8 mouse cellular contexts compared by ENCODE assay signal in genomic region chr8:61539828-61540500, GRCm38 (mm10). TPM values are rescaled to one million over a fixed set of nuclear protein-coding genes. Genes with fewer than 3 reads are reported as not detected.
DNase-seq lines count a peak whose midpoint lies in the region; ATAC-seq lines count a peak whose summit lies in the region.

No protein-coding gene starts in this region.

- ATAC-seq in megakaryocyte-erythroid progenitor cell, adult 5-6 weeks (replicated peaks; ENCODE audit: low FRiP score, low TSS enrichment, poor library complexity, severe bottlenecking), result peak; percentile 100

- peak; percentile 72 for DNase-seq in T-cell, adult 2 months (ENCODE audit: low spot score)
- peak; percentile 90 to 93 for DNase-seq in cerebellum, postnatal 10 days
- DNase-seq in frontal cortex, postnatal 10 days (ENCODE audit: low spot score in 2 of 2), result peak; percentile 56 to 79
- DNase-seq in hindlimb bud, embryonic 11.5 days (ENCODE audit: extremely low spot score, low read depth, low spot score), result peak; percentile 80
- peak; percentile 86 to 88 for DNase-seq in left cerebral cortex, adult 18-20 months (ENCODE audit: low spot score in 2 of 2)
- peak; percentile 84 for DNase-seq in right cerebral cortex, postnatal 14 days
- peak; percentile 81 to 85 for DNase-seq in urinary bladder, postnatal 36 days (ENCODE audit: low spot score in 2 of 2)

RNA-seq across cellular contexts. Expression of gene Cbr4, which starts 52.4 kb away (rescaled TPM):
- total RNA-seq in left cerebral cortex, adult 18-20 months (2021), result 10 to 100 TPM; 18.9 to 19.0 TPM
- 13.0 and 31.4 TPM in 2 replicates for total RNA-seq in megakaryocyte-erythroid progenitor cell, adult 5-6 weeks (2014; fragmentation: Nextera tagmentation)
- total RNA-seq in megakaryocyte-erythroid progenitor cell, adult 5-6 weeks (2017), result 54.0 and 56.1 TPM in 2 replicates

Comparison
In these comparisons a context has a peak if more than half of its experiments do, and no peak if none do; other contexts are left out.
1. Peak in every context shown above with its lines: DNase-seq and ATAC-seq.